Mouse (Mus musculus): ENCODE measurements around the gene Plppr5.

Plppr5 gene

GRCm38 (mm10) chr3:117574529-117575252 lies at the start of gene Plppr5:
TSS of gene Plppr5 (plus strand) at chr3:117574836.
- DNase-seq (ENCODE audit: low spot score): peak; percentile 7

DNA sequence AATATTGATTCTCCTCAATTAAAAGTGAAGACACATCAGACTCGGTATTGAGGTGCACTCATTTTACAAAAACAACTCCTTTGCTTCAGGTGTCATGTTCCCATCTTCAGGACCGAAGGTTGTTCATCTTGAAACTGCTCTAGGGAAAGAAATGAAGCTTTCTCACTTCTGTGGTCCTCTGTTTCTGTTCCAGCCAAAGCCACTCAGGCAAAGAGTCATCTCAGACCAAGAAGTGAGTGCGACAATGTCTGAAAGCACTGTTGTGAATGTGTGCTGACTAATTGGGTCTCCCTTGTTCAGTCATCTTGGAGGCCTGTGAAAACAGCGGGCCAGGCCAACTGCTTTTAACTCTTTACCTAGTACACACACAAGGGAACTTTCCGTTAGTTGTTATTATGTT lies 24.7 kb upstream of the Plppr5 start:
- DNase-seq (ENCODE audit: low spot score): no peak

GRCm38 (mm10) chr3:117550526-117550925 lies 24.1 kb upstream of the Plppr5 start:
- DNase-seq (ENCODE audit: low spot score): no peak

DNA sequence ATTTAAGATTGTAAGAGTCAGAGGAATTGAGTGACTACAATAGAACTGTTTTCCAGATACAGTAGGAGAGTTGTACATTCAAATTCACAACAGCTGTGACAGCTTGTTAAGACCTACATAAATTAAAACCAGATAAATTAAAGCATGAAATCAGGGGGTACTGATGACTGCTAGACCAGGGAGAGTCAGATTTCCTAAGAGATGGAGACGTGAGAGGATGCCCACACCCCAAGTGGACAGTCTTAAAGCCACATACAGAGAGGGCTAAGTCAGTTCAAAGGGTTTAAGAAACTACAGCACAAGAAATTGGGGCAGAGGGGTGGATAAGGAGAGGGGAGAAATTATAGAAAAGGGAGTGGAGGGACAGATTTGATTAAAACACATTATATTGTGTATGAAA lies 17.7 kb upstream of the Plppr5 start:
- DNase-seq (ENCODE audit: low spot score): no peak

DNA sequence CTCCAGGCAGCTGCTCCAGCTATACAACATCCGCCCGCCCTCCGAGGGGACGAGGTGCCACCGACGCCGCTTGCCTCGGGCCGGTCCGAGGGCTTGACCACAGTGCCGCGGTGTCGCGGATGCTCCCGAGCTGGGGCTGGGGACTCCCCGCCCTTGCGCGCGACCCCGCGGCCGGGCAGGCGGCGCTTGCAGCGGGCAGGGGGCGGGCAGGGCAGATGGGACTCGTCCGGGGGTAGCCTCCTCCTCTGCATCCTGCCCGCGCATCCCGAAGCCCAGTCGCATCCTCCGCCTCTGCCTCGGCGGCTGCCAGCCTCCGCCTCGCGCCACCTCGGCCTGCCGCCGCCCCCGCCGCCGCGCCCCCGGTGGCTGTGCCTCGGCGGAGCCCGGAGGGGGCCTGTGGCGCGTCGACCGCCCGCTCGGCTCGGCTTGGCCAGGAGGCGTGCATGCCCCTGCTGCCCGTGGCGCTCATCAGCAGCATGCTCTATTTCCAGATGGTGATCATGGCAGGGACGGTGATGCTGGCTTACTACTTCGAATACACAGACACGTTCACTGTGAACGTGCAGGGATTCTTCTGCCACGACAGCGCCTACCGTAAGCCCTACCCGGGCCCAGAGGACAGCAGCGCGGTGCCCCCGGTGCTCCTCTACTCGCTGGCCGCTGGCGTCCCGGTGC lies 754 bp downstream of the Plppr5 start:
- peak; percentile 2 for DNase-seq (ENCODE audit: low spot score)

GRCm38 (mm10) chr3:117575928-117576254 lies 1.3 kb downstream of the Plppr5 start:
- no peak for DNase-seq (ENCODE audit: low spot score)

GRCm38 (mm10) chr3:117577349-117577748 lies 2.7 kb downstream of the Plppr5 start:
- DNase-seq (ENCODE audit: low spot score): peak; percentile 5

- no peak for DNase-seq (ENCODE audit: low spot score)
These were observed 8.0 kb downstream of the Plppr5 start for GRCm38 (mm10) chr3:117582628-117583027.

DNA sequence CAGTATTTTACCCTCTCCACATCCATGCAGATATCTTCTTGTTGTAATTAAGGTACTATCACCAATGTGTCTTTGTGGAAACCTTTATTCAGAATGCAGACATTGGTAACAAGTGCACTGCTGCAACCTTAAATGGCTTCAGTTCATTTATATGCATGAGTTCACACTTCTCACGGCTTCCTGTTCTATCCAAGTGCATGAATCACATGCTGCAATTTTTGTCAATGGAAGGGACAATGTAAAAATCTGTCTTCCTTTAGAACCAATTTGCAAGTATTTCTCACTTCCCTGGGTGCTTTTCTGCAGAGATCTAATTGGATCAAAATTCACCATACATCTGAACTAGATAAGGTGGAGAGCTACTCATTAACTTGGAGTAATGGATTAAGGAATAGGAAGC lies 27.8 kb downstream of the Plppr5 start:
- DNase-seq (ENCODE audit: low spot score): no peak

- DNase-seq (ENCODE audit: low spot score): no peak
These were observed 28.8 kb downstream of the Plppr5 start for GRCm38 (mm10) chr3:117603458-117603857.

DNA sequence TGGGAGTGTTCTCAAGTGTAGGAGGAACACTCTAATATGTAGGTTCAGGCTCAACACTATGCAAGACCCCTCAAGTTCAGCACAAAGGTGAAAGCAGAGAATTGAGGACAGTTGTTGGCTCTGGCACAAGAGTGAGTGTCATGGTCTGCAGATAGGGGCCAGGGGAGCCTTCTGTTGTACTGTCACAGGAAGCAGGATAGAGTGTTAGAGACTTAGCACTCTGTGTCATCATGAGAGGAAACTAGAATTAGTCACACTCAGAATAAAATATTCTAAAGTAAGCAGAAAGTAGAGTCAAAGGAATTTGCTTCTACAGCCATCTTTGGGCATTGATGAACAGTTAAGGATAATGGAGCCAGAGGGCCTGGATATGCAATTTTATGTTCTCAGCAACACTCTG lies 31.7 kb downstream of the Plppr5 start:
- no peak for DNase-seq (ENCODE audit: low spot score)

DNA sequence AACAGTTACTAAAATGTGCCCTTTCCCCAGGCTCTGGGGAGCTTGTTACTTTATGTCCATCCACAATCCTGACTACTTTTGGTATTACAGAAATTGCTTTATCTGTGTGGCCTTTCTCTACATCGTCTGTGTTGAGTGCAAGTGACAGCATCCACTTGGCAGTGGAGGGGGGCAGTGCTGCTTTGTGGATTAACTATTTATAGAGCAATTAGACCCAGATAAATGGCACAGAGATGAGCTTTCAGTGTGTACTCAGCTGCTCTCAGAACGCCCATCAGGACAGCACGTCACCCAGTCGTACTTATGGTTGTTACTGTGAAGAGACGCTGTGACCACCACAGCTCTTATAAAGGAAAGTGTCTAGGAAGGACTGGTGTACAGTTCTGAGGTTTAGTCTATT lies 36.8 kb downstream of the Plppr5 start:
- no peak for DNase-seq (ENCODE audit: low spot score)

DNA sequence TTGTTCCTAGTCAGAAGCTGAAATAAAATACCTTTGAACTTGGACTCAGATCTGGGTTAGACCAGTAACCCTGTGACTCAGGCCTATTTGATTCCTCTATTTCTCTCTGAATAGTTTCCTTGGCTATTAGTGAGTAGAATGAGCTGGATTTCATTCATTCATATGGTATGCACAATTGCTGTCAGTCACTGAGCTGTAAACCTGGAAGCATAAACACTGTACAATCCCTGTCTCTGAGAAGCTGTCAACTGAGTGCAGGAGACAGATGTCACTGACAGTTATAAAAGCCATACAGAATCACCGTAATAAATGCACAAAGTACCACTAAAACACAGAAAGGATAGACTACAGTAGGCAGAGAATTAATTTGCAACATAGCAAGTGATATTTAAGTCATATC lies 40.2 kb downstream of the Plppr5 start:
- no peak for DNase-seq (ENCODE audit: low spot score)

DNA sequence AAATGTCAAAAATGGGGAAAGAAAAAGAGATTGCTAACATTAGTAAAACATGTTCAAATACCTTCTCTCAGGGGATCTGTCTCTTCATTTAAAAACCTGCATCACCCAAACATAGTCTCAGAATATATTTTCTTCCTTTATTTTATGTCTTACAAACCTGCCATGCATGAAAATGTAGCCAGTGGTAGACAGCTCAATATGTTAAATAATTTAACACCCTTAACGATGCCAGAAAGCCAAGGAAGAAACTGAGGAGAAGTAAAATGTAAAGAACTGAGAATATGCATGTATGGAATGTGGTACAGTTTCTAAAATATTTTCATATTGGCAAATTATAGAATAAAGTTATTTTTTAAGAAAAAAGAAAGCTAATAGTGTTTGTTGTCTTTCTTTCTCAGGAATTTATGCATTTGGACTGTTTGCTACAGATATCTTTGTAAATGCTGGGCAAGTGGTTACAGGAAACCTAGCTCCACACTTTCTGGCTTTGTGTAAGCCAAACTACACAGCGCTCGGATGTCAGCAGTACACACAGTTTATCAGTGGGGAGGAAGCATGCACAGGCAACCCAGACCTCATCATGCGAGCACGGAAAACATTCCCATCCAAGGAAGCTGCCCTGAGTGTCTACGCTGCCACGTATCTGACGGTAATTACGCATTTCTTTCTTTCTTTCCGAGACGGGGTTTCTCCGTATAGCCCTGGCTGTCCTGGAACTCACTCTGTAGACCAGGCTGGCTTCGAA lies 50.8 kb downstream of the Plppr5 start:
- DNase-seq (ENCODE audit: low spot score): no peak

DNA sequence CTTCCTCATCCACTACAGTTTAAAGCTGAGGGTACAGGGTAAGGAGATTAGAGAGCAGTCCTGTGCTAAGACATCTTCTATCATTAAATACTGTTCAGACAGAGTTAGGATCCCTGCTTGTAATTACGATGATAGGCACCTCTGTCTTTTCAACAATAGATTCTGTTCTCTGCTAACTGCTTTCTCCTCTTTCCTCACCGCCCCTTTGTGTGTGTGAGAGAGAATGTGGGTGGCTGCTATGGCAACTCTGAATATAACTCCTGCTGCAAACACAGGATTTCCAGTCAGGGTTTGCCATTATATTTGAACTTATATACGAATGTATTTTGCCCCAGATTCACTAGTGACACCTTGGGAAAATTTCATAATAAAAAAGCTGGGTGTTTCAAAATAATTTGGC lies 54.2 kb downstream of the Plppr5 start:
- no peak for DNase-seq (ENCODE audit: low spot score)

DNA sequence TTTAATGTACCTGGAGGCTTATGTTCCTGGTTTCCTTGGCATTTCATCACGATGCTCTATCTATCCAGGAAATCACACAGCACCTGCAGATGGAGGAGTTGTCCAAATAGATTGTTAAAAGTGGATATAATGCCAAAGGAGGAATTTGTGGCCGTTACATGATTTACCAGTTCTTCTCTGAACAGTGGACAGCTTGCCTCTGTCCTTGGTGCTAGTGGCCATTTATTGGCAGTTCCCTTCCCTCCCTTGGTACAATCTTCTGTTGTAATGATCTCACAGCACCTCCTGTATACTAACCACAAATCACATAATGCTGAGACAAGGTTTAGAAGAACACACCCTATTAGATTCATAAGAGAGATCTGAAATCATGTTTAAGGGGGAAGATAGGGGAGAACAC lies 55.7 kb downstream of the Plppr5 start:
- no peak for DNase-seq (ENCODE audit: low spot score)

GRCm38 (mm10) chr3:117648612-117649011 lies 74.0 kb downstream of the Plppr5 start:
- no peak for DNase-seq (ENCODE audit: low spot score)

DNA sequence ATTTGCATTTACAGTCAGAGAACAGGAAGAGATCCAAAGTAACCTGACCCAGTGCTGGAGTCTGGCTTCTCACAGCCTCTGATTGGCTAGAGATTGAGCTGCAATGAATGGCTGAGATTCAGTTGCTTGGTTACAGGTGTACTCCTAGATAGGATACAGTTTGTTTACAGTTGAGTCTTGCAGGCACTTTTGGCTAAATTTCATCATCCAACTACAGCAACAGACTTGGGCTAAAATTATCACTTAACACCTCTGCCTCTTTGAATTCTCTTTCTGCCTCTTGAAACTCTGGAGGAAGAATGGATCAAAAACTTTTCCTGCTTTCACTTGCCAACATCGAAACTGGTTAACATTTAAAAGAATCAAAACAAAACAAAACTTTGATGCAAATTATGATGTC lies 89.7 kb downstream of the Plppr5 start:
- no peak for DNase-seq (ENCODE audit: low spot score)

DNA sequence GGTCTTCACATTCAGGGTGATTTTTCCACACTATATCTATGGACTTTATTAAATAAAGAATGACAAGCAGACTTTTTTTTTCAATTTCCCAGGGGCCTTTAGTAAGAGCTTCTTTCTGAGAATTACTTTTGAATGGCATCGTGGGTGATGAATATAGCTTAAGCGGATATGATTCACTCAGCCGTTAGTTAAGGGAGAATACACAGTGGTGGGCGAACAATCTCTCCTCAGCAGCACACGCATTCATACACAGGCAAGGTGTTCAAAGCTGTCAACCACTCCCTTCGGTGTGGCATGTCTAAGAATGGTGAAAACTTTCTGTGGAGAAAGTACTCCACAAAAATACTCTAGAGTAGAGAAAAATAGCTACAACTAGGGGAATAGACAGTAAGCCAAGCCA lies 104.6 kb downstream of the Plppr5 start:
- no peak for DNase-seq (ENCODE audit: low spot score)

DNA sequence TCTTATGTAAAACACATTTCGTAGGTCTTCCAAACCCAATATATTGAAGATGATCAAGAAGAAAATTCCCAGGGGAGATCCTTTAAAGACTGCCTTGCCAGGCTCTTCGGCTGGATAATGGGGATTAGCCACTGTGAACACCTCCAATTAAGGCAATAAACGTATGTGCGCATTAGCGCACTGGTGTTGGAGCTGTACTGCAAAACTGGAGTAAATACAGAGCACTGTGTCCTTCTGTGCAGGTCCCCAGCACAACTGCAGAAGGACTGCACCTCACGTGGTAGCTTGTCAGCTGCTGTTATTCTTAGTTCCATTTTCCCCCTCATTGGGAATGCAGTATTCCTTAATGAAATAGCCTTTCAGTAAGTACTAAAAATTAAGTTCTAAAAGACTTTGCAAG lies 110.0 kb downstream of the Plppr5 start:
- no peak for DNase-seq (ENCODE audit: low spot score)

- no peak for DNase-seq (ENCODE audit: low spot score)
These were observed 111.4 kb downstream of the Plppr5 start for GRCm38 (mm10) chr3:117686036-117686435.

DNA sequence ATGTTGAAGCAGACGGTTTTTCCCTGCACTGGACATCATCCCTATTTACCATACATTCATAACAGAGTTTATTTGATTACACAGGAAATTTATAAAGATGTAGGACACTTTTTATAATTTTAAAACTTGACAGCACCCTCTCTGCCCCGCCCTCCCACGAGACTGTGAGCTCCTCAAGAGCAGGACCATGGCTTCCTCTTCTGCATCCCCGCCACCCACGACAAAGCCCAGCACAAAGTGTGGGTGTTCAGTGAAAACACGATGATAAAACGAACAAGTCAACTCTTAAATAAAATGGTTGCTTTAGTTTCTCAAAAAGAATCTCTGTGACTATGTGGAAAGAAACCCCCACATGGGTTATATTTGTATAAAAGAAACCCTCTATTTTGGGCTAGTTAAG lies 112.0 kb downstream of the Plppr5 start:
- DNase-seq (ENCODE audit: low spot score): no peak

GRCm38 (mm10) chr3:117694736-117695135 lies 120.1 kb downstream of the Plppr5 start:
- no peak for DNase-seq (ENCODE audit: low spot score)
